Mouse (Mus musculus) bone marrow, adult 2 months (tissue): ENCODE data around the gene Hoxa9.

Source experiments
- CTCF ChIP-seq: fragments of 200-500 bp; IDR thresholded peaks from 2 replicates; pipeline ENCODE4 v1.5.1; 2011; ENCODE audit warnings: low read length, control low read depth; ENCODE audit not compliant: control insufficient read depth, insufficient read depth
- POLR2A ChIP-seq: fragments of 200-500 bp; IDR thresholded peaks from 2 replicates; pipeline ENCODE4 v1.6.1; 2011; ENCODE audit warnings: low read depth, mild to moderate bottlenecking, control low read depth, low read length, borderline replicate concordance; ENCODE audit not compliant: control insufficient read depth

- TF ChIP-seq POLR2A (no peak), CTCF (no peak)
Measured at GRCm38 (mm10) chr6:52182030-52182429, 48.9 kb downstream of the Hoxa9 start.
